Mouse (Mus musculus) small intestine, adult 2 months (tissue): Measurements from ENCODE around the gene Gm10260.

Experiments
- CTCF ChIP-seq: fragments of 200-500 bp; IDR thresholded peaks from 2 replicates; pipeline ENCODE4 v1.5.1; 2012; ENCODE audit warnings: low read depth, mild to moderate bottlenecking, control low read depth, inconsistent platforms, low read length, moderate library complexity, mixed read lengths; ENCODE audit not compliant: insufficient replicate concordance, insufficient read length; ENCODE audit errors: extremely low read depth
- POLR2A ChIP-seq: fragments of 200-500 bp; IDR thresholded peaks from 2 replicates; pipeline ENCODE4 v1.6.1; 2012; ENCODE audit warnings: low read depth, mild to moderate bottlenecking, control low read depth, inconsistent platforms, low read length, moderate library complexity

DNA sequence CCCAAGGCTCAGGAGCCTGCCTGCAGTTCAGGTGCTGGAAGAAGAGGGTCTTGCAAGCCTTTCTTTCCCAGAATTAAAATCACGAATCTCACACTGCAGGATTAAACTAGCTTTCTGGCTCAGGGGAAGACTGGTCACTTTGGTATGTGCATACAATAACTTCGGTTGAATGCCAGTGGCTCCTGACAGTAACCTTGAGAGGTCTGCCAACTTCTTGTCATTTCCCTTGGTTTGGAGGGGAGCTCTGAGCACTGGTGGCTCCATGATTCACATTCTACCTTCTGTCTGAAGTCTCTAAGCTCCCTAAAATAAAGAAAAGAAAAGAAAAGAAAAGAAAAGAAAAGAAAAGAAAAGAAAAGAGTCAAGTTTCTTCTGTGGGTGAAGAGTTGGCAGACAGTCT is 16.4 kb downstream of the Gm10260 start:
- TF ChIP-seq POLR2A, result no peak
- no peak for TF ChIP-seq CTCF
